Mouse (Mus musculus) testis, adult 2 months (tissue): ENCODE results near the gene Cpm.

ENCODE experiments used
- CTCF ChIP-seq: fragments of 200-500 bp; IDR thresholded peaks from 2 replicates; pipeline ENCODE4 v1.5.1; 2012; ENCODE audit warnings: low read depth, mild to moderate bottlenecking, inconsistent platforms, low read length, moderate library complexity; ENCODE audit not compliant: control insufficient read depth, insufficient read depth, insufficient replicate concordance
- POLR2A ChIP-seq: fragments of 200-500 bp; IDR thresholded peaks from 2 replicates; pipeline ENCODE4 v1.6.1; 2012; ENCODE audit warnings: low read depth, mild to moderate bottlenecking, inconsistent platforms, low read length, moderate library complexity; ENCODE audit not compliant: control insufficient read depth

DNA sequence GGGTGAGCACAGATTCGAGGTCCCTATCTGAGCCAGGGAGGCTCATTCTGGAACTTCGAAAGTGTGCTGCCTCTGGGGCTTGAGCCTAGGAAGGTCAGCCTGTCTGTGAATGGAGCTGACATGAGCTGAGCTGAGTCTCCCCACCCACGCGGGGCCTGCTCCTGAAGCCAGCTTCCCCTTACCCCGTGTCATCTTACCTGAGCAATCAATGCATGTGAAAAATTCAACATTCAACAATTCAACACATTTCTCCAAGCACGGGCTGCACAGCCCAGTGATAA, 19.6 kb upstream of the Cpm start:
- TF ChIP-seq POLR2A: no peak
- TF ChIP-seq CTCF: no peak
